Mouse (Mus musculus): ENCODE data around the gene Ngef. TPM values are rescaled to one million over a fixed set of nuclear protein-coding genes. Genes with fewer than 3 reads are reported as not detected.
A peak's percentile ranks its signal among the peaks of the same experiment; 100 is the strongest.
"Not testable (repeated sequence)": the region's sequence is repeated elsewhere in the genome, so short reads cannot be mapped to it uniquely, and the experiment has no call there.

The Ngef gene
- total and polyA plus RNA-seq, 2 experiments from 2014 or later = 57.9 to 67.2 TPM

- Histone ChIP-seq H3K9me3 (ENCODE audit: low read length) (no peaks in the 10 kb centered on the region), H3K36me3 (ENCODE audit: insufficient read depth) (peaks cover 15% of the 10 kb centered on the region), H3K27me3 (ENCODE audit: insufficient read depth, low read length) (no peaks in the 10 kb centered on the region), H3K4me3 (ENCODE audit: low read depth, low read length) (no peak overlapping the region), H3K4me1 (ENCODE audit: insufficient read depth) (no peaks in the 10 kb centered on the region), H3K9ac (no peak overlapping the region), H3K4me2 (ENCODE audit: low read depth) (no peak overlapping the region), H3K27ac (ENCODE audit: low read depth, low read length) (no peak overlapping the region)
- no peak for TF ChIP-seq CTCF (IDR thresholded peaks at IDR 0.05; ENCODE audit: low read depth)
- no peak for DNase-seq
- no peak for ATAC-seq
- 93% methylated on average over 3 of the region's 3 CpGs for WGBS
These were observed 81.4 kb downstream of the Ngef start for GRCm38 (mm10) chr1:87492285-87492684.

GRCm38 (mm10) chr1:87486386-87486785, 87.3 kb downstream of the Ngef start:
- no peaks in the 10 kb centered on the region for H3K9me3 ChIP-seq (ENCODE audit: low read length)
- 67% methylated on average over 6 of the region's 6 CpGs for WGBS
- H3K4me3 ChIP-seq (ENCODE audit: low read depth, low read length) = no peak overlapping the region
- H3K27me3 ChIP-seq (ENCODE audit: insufficient read depth, low read length) = no peaks in the 10 kb centered on the region
- H3K9ac ChIP-seq = no peak overlapping the region
- H3K36me3 ChIP-seq (ENCODE audit: insufficient read depth) = peaks cover 12% of the 10 kb centered on the region
- no peak overlapping the region for H3K4me2 ChIP-seq (ENCODE audit: low read depth)
- no peak for DNase-seq
- H3K4me1 ChIP-seq (ENCODE audit: insufficient read depth) = no peaks in the 10 kb centered on the region
- H3K27ac ChIP-seq (ENCODE audit: low read depth, low read length) = no peak overlapping the region
- no peak for ATAC-seq
- no peak for TF ChIP-seq CTCF (IDR thresholded peaks at IDR 0.05; ENCODE audit: low read depth)

GRCm38 (mm10) chr1:87482546-87482945, 91.1 kb downstream of the Ngef start:
- no peak overlapping the region for H3K9ac ChIP-seq
- H3K4me2 ChIP-seq (ENCODE audit: low read depth) = no peak overlapping the region
- ATAC-seq = no peak
- no peak overlapping the region for H3K27ac ChIP-seq (ENCODE audit: low read depth, low read length)
- WGBS = 87% methylated on average over 4 of the region's 4 CpGs
- no peak overlapping the region for H3K4me3 ChIP-seq (ENCODE audit: low read depth, low read length)
- H3K27me3 ChIP-seq (ENCODE audit: insufficient read depth, low read length) = no peaks in the 10 kb centered on the region
- no peak for TF ChIP-seq CTCF (IDR thresholded peaks at IDR 0.05; ENCODE audit: low read depth)
- DNase-seq = no peak
- H3K9me3 ChIP-seq (ENCODE audit: low read length) = no peaks in the 10 kb centered on the region
- H3K4me1 ChIP-seq (ENCODE audit: insufficient read depth) = no peaks in the 10 kb centered on the region
- H3K36me3 ChIP-seq (ENCODE audit: insufficient read depth) = peaks cover 3% of the 10 kb centered on the region

- Histone ChIP-seq H3K4me2 (ENCODE audit: low read depth) (peak overlapping the region; percentile 76), H3K27ac (ENCODE audit: low read depth, low read length) (no peak overlapping the region), H3K4me3 (ENCODE audit: low read depth, low read length) (peak overlapping the region; percentile 30), H3K4me1 (ENCODE audit: insufficient read depth) (peaks cover 7% of the 10 kb centered on the region), H3K36me3 (ENCODE audit: insufficient read depth) (no peaks in the 10 kb centered on the region; the same call in 1 of the 2 replicates), H3K27me3 (ENCODE audit: insufficient read depth, low read length) (no peaks in the 10 kb centered on the region), H3K9ac (peak overlapping the region; percentile 42), H3K9me3 (ENCODE audit: low read length) (no peaks in the 10 kb centered on the region)
- 3% methylated on average over 37 of the region's 42 CpGs for WGBS
- DNase-seq (peak; percentile 37), ATAC-seq (peak; percentile 71)
- TF ChIP-seq CTCF (IDR thresholded peaks at IDR 0.05; ENCODE audit: low read depth) = no peak
These were observed 98.4 kb downstream of the Ngef start for GRCm38 (mm10) chr1:87475076-87475895.

- Histone ChIP-seq H3K9me3 (ENCODE audit: low read length) (no peaks in the 10 kb centered on the region), H3K4me1 (ENCODE audit: insufficient read depth) (peaks cover 7% of the 10 kb centered on the region), H3K9ac (no peak overlapping the region), H3K4me2 (ENCODE audit: low read depth) (no peak overlapping the region), H3K27ac (ENCODE audit: low read depth, low read length) (no peak overlapping the region), H3K4me3 (ENCODE audit: low read depth, low read length) (no peak overlapping the region), H3K27me3 (ENCODE audit: insufficient read depth, low read length) (no peaks in the 10 kb centered on the region), H3K36me3 (ENCODE audit: insufficient read depth) (no peaks in the 10 kb centered on the region)
- WGBS = 87% methylated on average over 7 of the region's 7 CpGs
- no peak for TF ChIP-seq CTCF (IDR thresholded peaks at IDR 0.05; ENCODE audit: low read depth)
- ATAC-seq (no peak), DNase-seq (no peak)
These were observed 101.1 kb downstream of the Ngef start for GRCm38 (mm10) chr1:87472576-87472975.

GRCm38 (mm10) chr1:87471914-87472313, 101.8 kb downstream of the Ngef start:
- no peak overlapping the region for H3K4me2 ChIP-seq (ENCODE audit: low read depth)
- H3K4me1 ChIP-seq (ENCODE audit: insufficient read depth) = peaks cover 7% of the 10 kb centered on the region
- WGBS = 64% methylated on average over 7 of the region's 7 CpGs
- H3K9ac ChIP-seq = no peak overlapping the region
- DNase-seq (no peak), ATAC-seq (no peak)
- H3K27ac ChIP-seq (ENCODE audit: low read depth, low read length) = no peak overlapping the region
- no peaks in the 10 kb centered on the region for H3K36me3 ChIP-seq (ENCODE audit: insufficient read depth)
- no peaks in the 10 kb centered on the region for H3K27me3 ChIP-seq (ENCODE audit: insufficient read depth, low read length)
- no peak for TF ChIP-seq CTCF (IDR thresholded peaks at IDR 0.05; ENCODE audit: low read depth)
- no peaks in the 10 kb centered on the region for H3K9me3 ChIP-seq (ENCODE audit: low read length)
- H3K4me3 ChIP-seq (ENCODE audit: low read depth, low read length) = no peak overlapping the region

GRCm38 (mm10) chr1:87469971-87470370, 103.7 kb downstream of the Ngef start, which contains the start of gene Snorc:
Snorc (plus strand) TSS chr1:87470271.
- H3K27me3 ChIP-seq (ENCODE audit: insufficient read depth, low read length); H3K4me2 ChIP-seq (ENCODE audit: low read depth); ATAC-seq; H3K36me3 ChIP-seq (ENCODE audit: insufficient read depth); H3K9ac ChIP-seq; H3K9me3 ChIP-seq (ENCODE audit: low read length); H3K27ac ChIP-seq (ENCODE audit: low read depth, low read length); H3K4me3 ChIP-seq (ENCODE audit: low read depth, low read length); H3K4me1 ChIP-seq (ENCODE audit: insufficient read depth); DNase-seq: not testable (repeated sequence)
- 28% methylated on average over 10 of the region's 10 CpGs for WGBS

Measured in forebrain, postnatal 0 days (tissue).